Mouse (Mus musculus) cortical plate, adult 2 months (tissue): ENCODE measurements around the gene Fam120a.

Source experiments
- CTCF ChIP-seq: fragments of 200-500 bp; IDR thresholded peaks from 2 replicates; pipeline ENCODE4 v1.5.1; 2011; ENCODE audit warnings: mild to moderate bottlenecking, control low read depth, low read length; ENCODE audit not compliant: insufficient read depth; ENCODE audit errors: extremely low read depth
- POLR2A ChIP-seq: fragments of 200-500 bp; IDR thresholded peaks from 2 replicates; pipeline ENCODE4 v1.6.1; 2011; ENCODE audit warnings: mild to moderate bottlenecking, low read length, control low read depth; ENCODE audit not compliant: insufficient read depth; ENCODE audit errors: extremely low read depth

DNA sequence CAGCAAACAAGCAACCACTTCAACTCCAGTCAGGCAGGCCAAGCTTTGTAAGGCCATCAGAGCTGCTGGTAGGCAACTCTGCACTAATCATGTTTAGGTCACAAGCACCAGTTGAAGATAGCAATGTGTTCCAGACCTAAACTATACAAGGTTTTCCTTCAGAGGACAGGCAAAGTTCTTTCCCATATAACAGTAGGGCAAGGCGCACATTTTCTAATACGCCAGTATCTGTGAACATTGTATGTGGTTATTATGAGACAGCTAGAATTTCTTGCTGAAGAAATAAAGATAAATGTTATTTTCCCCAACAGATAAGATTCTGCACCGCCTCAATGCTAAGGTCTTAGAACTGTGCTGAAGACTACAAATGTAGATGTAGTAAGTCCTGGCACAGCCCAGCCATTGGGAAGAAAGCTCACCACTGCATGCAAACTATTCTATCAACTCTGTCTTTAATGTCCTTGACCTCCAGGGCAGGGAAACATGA is 50.7 kb downstream of the Fam120a start:
- TF ChIP-seq CTCF (no peak), POLR2A (no peak)
